Mouse (Mus musculus) small intestine, adult 2 months (tissue): ENCODE results near the gene Slc4a8. TPM values are rescaled to one million over a fixed set of nuclear protein-coding genes. Genes with fewer than 3 reads are reported as not detected.

Source experiments
- H3K27ac ChIP-seq: fragments of 200-500 bp; 2 replicates; pipeline ENCODE4 v1.5.1; 2012; ENCODE audit warnings: low read depth, low read length, control low read depth, inconsistent platforms; ENCODE audit not compliant: insufficient read depth
- H3K27me3 ChIP-seq: fragments of 200-500 bp; 2 replicates; pipeline ENCODE4 v1.6.1; 2012; ENCODE audit warnings: mild to moderate bottlenecking, moderate library complexity, low read length, inconsistent platforms; ENCODE audit not compliant: control insufficient read depth, insufficient read depth
- H3K36me3 ChIP-seq: fragments of 200-500 bp; 2 replicates; pipeline ENCODE4 v1.6.1; 2012; ENCODE audit warnings: mild to moderate bottlenecking, low read length, control low read depth, inconsistent platforms; ENCODE audit not compliant: control insufficient read depth, insufficient read depth
- H3K4me1 ChIP-seq: fragments of 200-500 bp; 2 replicates; pipeline ENCODE4 v1.6.1; 2012; ENCODE audit warnings: low read length, inconsistent platforms, mixed read lengths; ENCODE audit not compliant: control insufficient read depth, insufficient read depth, insufficient read length
- H3K4me3 ChIP-seq: fragments of 200-500 bp; 2 replicates; pipeline ENCODE4 v1.5.1; 2012; ENCODE audit warnings: low read depth, mild to moderate bottlenecking, control low read depth, inconsistent platforms, low read length, moderate library complexity
- CTCF ChIP-seq: fragments of 200-500 bp; IDR thresholded peaks from 2 replicates; pipeline ENCODE4 v1.5.1; 2012; ENCODE audit warnings: low read depth, mild to moderate bottlenecking, control low read depth, inconsistent platforms, low read length, moderate library complexity, mixed read lengths; ENCODE audit not compliant: insufficient replicate concordance, insufficient read length; ENCODE audit errors: extremely low read depth
- POLR2A ChIP-seq: fragments of 200-500 bp; IDR thresholded peaks from 2 replicates; pipeline ENCODE4 v1.6.1; 2012; ENCODE audit warnings: low read depth, mild to moderate bottlenecking, control low read depth, inconsistent platforms, low read length, moderate library complexity
- WGBS: fragments of 180-500 bp; shearing (Covaris S2); methylation state at CpG from one replicate; pipeline ENCODE4 v1.1.7; 2018; 5-methylcytosine and 5-hydroxymethylcytosine counted together
- polyA plus RNA-seq: library from polyadenylated mRNA; depleted of rRNA; stranded (reverse); fragments of >200 nt; gene quantifications from 2 replicates; pipeline ENCODE4 v1.2.3, GENCODE M21; 2012

Slc4a8 gene
- polyA plus RNA-seq, 1 experiment: 0.98 TPM

GRCm38 (mm10) chr15:100779896-100780295 is 18.3 kb downstream of the Slc4a8 start:
- Histone ChIP-seq H3K27ac (no peak overlapping the region), H3K36me3 (no peaks in the 10 kb centered on the region), H3K4me1 (no peaks in the 10 kb centered on the region), H3K27me3 (peaks cover 10% of the 10 kb centered on the region; the same call in 1 of the 2 replicates), H3K4me3 (no peak overlapping the region)
- 70% methylated on average over 10 of the region's 10 CpGs for whole genome bisulfite sequencing
- TF ChIP-seq CTCF: no peak
- no peak for TF ChIP-seq POLR2A

GRCm38 (mm10) chr15:100783244-100783987 is 21.9 kb downstream of the Slc4a8 start:
- H3K27me3 ChIP-seq: peaks cover 4% of the 10 kb centered on the region; the same call in 1 of the 2 replicates
- no peak for TF ChIP-seq POLR2A
- TF ChIP-seq CTCF: no peak
- H3K27ac ChIP-seq: no peak overlapping the region
- H3K4me1 ChIP-seq: no peaks in the 10 kb centered on the region
- 91% methylated on average over 13 of the region's 13 CpGs for WGBS
- H3K4me3 ChIP-seq: no peak overlapping the region
- H3K36me3 ChIP-seq: no peaks in the 10 kb centered on the region

GRCm38 (mm10) chr15:100790219-100790618 is 28.7 kb downstream of the Slc4a8 start:
- H3K36me3 ChIP-seq: no peaks in the 10 kb centered on the region
- no peak overlapping the region for H3K27ac ChIP-seq
- no peaks in the 10 kb centered on the region for H3K4me1 ChIP-seq
- WGBS: 74% methylated on average over 6 of the region's 6 CpGs
- no peak overlapping the region for H3K4me3 ChIP-seq
- H3K27me3 ChIP-seq: 0 out of 2 replicates have a peak, but pooled peaks cover 2% of the 10 kb centered on the region
- TF ChIP-seq CTCF (no peak), POLR2A (no peak)

- Histone ChIP-seq H3K36me3 (no peaks in the 10 kb centered on the region), H3K4me1 (no peaks in the 10 kb centered on the region), H3K27ac (no peak overlapping the region), H3K4me3 (no peak overlapping the region), H3K27me3 (0 out of 2 replicates have a peak, but pooled peaks cover 2% of the 10 kb centered on the region)
- 64% methylated on average over 2 of the region's 2 CpGs for WGBS
- TF ChIP-seq CTCF (no peak), POLR2A (no peak)
Observed at GRCm38 (mm10) chr15:100792324-100792723, 30.8 kb downstream of the Slc4a8 start.

- Histone ChIP-seq H3K27ac (no peak overlapping the region), H3K4me1 (0 out of 2 replicates have a peak, but pooled peaks cover 4% of the 10 kb centered on the region), H3K27me3 (peaks cover 8% of the 10 kb centered on the region), H3K4me3 (no peak overlapping the region), H3K36me3 (no peaks in the 10 kb centered on the region)
- TF ChIP-seq POLR2A (no peak), CTCF (no peak)
- WGBS: 36% methylated on average over 13 of the region's 13 CpGs
Observed at GRCm38 (mm10) chr15:100800914-100801313, 39.4 kb downstream of the Slc4a8 start.

GRCm38 (mm10) chr15:100808062-100808461 is 46.5 kb downstream of the Slc4a8 start:
- TF ChIP-seq POLR2A: no peak
- TF ChIP-seq CTCF: no peak
- Histone ChIP-seq H3K27ac (no peak overlapping the region), H3K4me1 (no peaks in the 10 kb centered on the region; the same call in 1 of the 2 replicates), H3K27me3 (no peaks in the 10 kb centered on the region), H3K4me3 (no peak overlapping the region), H3K36me3 (no peaks in the 10 kb centered on the region)
- 74% methylated on average over 12 of the region's 12 CpGs for WGBS

GRCm38 (mm10) chr15:100808484-100808883 is 46.9 kb downstream of the Slc4a8 start:
- TF ChIP-seq POLR2A (no peak), CTCF (no peak)

More at GRCm38 (mm10) chr15:100808484-100808883, 46.9 kb downstream of the Slc4a8 start:
- 79% methylated on average over 9 of the region's 9 CpGs for WGBS
- no peak overlapping the region for H3K27ac ChIP-seq
- H3K36me3 ChIP-seq: no peaks in the 10 kb centered on the region
- H3K4me1 ChIP-seq: no peaks in the 10 kb centered on the region; the same call in 1 of the 2 replicates
- H3K4me3 ChIP-seq: no peak overlapping the region
- no peaks in the 10 kb centered on the region for H3K27me3 ChIP-seq
